Mouse (Mus musculus): ENCODE measurements around the gene Plvap.
A peak's percentile ranks its signal among the peaks of the same experiment; 100 is the strongest.

DNA sequence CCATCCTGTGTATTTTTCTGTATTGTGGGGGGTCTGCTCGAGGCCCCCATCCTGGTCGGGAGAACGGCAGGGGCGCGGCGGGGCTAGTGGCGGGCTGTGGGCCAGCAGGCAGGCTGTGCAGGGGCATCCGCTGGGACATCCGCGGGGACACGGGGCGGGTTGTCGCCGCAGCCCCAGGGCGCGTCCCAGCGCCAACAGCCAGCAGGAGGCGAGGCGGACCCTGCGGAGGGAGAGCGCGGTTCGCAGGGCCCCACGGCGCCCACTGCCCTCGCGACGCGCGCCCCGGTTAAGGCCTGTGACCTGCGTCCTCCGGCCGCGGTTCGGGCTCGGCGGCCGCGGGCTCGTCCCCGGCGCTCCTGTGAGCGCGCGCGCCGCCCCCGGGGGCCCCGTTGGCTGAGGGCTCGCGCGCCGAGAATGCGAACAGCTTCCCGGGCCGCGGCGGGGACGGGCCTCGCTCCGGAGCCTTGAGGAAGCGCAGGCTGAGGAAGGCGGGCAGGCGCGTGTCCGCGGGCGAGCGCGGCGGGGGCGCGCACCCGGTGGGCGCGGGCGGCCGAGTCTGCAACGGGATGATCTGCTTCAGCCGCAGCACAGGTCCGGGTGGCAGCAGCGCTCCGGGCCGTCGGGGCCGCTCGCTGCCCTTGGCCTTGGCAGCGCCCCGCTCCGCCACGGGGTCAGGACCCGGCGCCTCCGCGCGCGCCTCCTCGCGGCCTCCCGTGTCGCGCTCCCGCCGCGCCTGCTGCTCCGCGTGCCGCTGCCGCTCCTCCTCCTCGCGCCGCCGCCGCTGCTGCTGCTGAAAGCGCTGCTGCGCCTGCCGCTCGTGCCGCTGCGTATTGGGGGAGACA is 35.2 kb downstream of the Plvap start:
- TF ChIP-seq ETS1 (IDR thresholded peaks at IDR 0.05; ENCODE audit: low read depth, low read length): no peak
- peak; percentile 27 to 34; a peak in 1 of 4 replicates for TF ChIP-seq POLR2A (IDR thresholded peaks at IDR 0.05; ENCODE audit: control insufficient read depth in 1 of 2, insufficient read depth in 1 of 2, low read depth in 1 of 2, low read length in 2 of 2, poor library complexity in 1 of 2)
- no peak for TF ChIP-seq CHD2 (IDR thresholded peaks at IDR 0.05; ENCODE audit: low read length)
- TF ChIP-seq JUND (IDR thresholded peaks at IDR 0.05; ENCODE audit: low read depth, low read length): no peak
- no peak for TF ChIP-seq TCF12 (IDR thresholded peaks at IDR 0.05; ENCODE audit: low read depth, low read length)
- TF ChIP-seq MAZ (IDR thresholded peaks at IDR 0.05; ENCODE audit: low read depth, low read length): no peak
- no peak for TF ChIP-seq SMC3 (IDR thresholded peaks at IDR 0.05; ENCODE audit: low read depth, low read length)
- no peak for TF ChIP-seq USF1 (IDR thresholded peaks at IDR 0.05; ENCODE audit: low read depth, low read length)

Measured in MEL (cell line).